Mouse (Mus musculus) CH12.LX (cell line): Measurements from ENCODE around the gene Oit3. TPM values are rescaled to one million over a fixed set of nuclear protein-coding genes. Genes with fewer than 3 reads are reported as not detected.

Experiments
- DNase-seq: peaks from one replicate; pipeline ENCODE4 v3.0.0-alpha.2; 2013; ENCODE audit errors: extremely low read depth
- H3K27ac ChIP-seq: 2 replicates; pipeline ENCODE4 v1.5.1; 2012; ENCODE audit warnings: low read depth, mild to moderate bottlenecking, control low read depth, moderate library complexity; ENCODE audit not compliant: insufficient read depth
- H3K27me3 ChIP-seq: replicated peaks from 2 replicates; pipeline ENCODE3; 2012; ENCODE audit warnings: inconsistent platforms
- H3K36me3 ChIP-seq, 2 experiments: replicated peaks in 1 of 2; 2 replicates each; pipeline versions ENCODE3 to v1.6.1; 2012; ENCODE audit warnings: inconsistent platforms in 1 of 2, low read length in 1 of 2, mild to moderate bottlenecking in 1 of 2, mixed read lengths in 1 of 2, moderate library complexity in 1 of 2; ENCODE audit not compliant: control insufficient read depth in 1 of 2, insufficient read depth in 1 of 2
- H3K4me1 ChIP-seq, 2 experiments: 2 replicates each; pipeline ENCODE4 v1.6.1; 2012; ENCODE audit warnings: inconsistent platforms in 1 of 2, moderate library complexity in 1 of 2; ENCODE audit not compliant: insufficient read depth in 2 of 2, control insufficient read depth in 1 of 2
- H3K4me2 ChIP-seq: 2 replicates; pipeline ENCODE4 v1.6.1; 2012; ENCODE audit warnings: low read depth, mild to moderate bottlenecking, control low read depth; ENCODE audit not compliant: poor library complexity, insufficient read depth, severe bottlenecking
- H3K4me3 ChIP-seq, 3 experiments: fragments of 150-350 bp in 1 of 3; sonication (generic) in 1 of 3; replicated peaks in 1 of 3; 2 replicates each; pipeline versions ENCODE3 to v1.5.1; 2011 to 2012; ENCODE audit warnings: low read depth in 2 of 3, low read length in 2 of 3, mild to moderate bottlenecking in 2 of 3, moderate library complexity in 2 of 3, control low read depth in 1 of 3, improper control_type of control experiment in 1 of 3, inconsistent platforms in 1 of 3, mixed read lengths in 1 of 3; ENCODE audit not compliant: poor library complexity in 1 of 3
- H3K79me2 ChIP-seq: replicated peaks from 2 replicates; pipeline ENCODE4 v1.6.1; 2012; ENCODE audit warnings: mild to moderate bottlenecking, moderate library complexity; ENCODE audit not compliant: control insufficient read depth, poor library complexity, insufficient read depth, severe bottlenecking; ENCODE audit errors: extremely low read depth
- H3K9ac ChIP-seq: 2 replicates; pipeline ENCODE4 v1.6.1; 2012; ENCODE audit warnings: low read depth, mild to moderate bottlenecking, control low read depth, moderate library complexity; ENCODE audit not compliant: insufficient read depth
- H3K9me3 ChIP-seq: replicated peaks from 2 replicates; pipeline ENCODE3; 2012; ENCODE audit warnings: low read length, inconsistent platforms, mixed read lengths
- CTCF ChIP-seq, 2 experiments: IDR thresholded peaks in 1 of 2; conservative IDR thresholded peaks in 1 of 2; 2 replicates each; pipeline ENCODE4 v1.5.1; 2011 to 2012; ENCODE audit warnings: low read depth in 2 of 2, low read length in 2 of 2, improper control_type of control experiment in 1 of 2, inconsistent platforms in 1 of 2, mild to moderate bottlenecking in 1 of 2, moderate library complexity in 1 of 2
- E2F4 ChIP-seq: IDR thresholded peaks from 2 replicates; pipeline ENCODE4 v1.6.1; 2011; ENCODE audit warnings: low read depth, low read length, improper control_type of control experiment; ENCODE audit not compliant: insufficient replicate concordance
- GABPA ChIP-seq: IDR thresholded peaks from 2 replicates; pipeline ENCODE4 v1.6.1; 2012; ENCODE audit warnings: low read depth, low read length, improper control_type of control experiment, inconsistent platforms; ENCODE audit not compliant: insufficient replicate concordance
- JUN ChIP-seq: IDR thresholded peaks from 2 replicates; pipeline ENCODE4 v1.6.1; 2011; ENCODE audit warnings: low read depth, mild to moderate bottlenecking, low read length, improper control_type of control experiment, moderate library complexity; ENCODE audit not compliant: insufficient read depth
- JUND ChIP-seq: conservative IDR thresholded peaks from 2 replicates; pipeline ENCODE4 v1.6.1; 2011; ENCODE audit warnings: low read depth, low read length, improper control_type of control experiment
- MAZ ChIP-seq: IDR thresholded peaks from 2 replicates; pipeline ENCODE4 v1.6.1; 2012; ENCODE audit warnings: low read depth, mild to moderate bottlenecking, inconsistent platforms, low read length, improper control_type of control experiment, moderate library complexity
- MEF2A ChIP-seq: IDR thresholded peaks from 2 replicates; pipeline ENCODE4 v1.6.1; 2014; ENCODE audit warnings: low read depth, mild to moderate bottlenecking, inconsistent platforms, low read length, improper control_type of control experiment, borderline replicate concordance
- NRF1 ChIP-seq: IDR thresholded peaks from 2 replicates; pipeline ENCODE4 v1.6.1; 2014; ENCODE audit warnings: low read depth, mild to moderate bottlenecking, inconsistent platforms, low read length, improper control_type of control experiment, moderate library complexity
- PAX5 ChIP-seq: IDR thresholded peaks from 2 replicates; pipeline ENCODE4 v1.6.1; 2012; ENCODE audit warnings: low read length, inconsistent platforms, mixed read lengths
- POLR2AphosphoS2 ChIP-seq: IDR thresholded peaks from 2 replicates; pipeline ENCODE4 v1.6.1; 2011; ENCODE audit warnings: low read depth, low read length, improper control_type of control experiment
- RAD21 ChIP-seq: IDR thresholded peaks from 2 replicates; pipeline ENCODE4 v1.6.1; 2011; ENCODE audit warnings: low read depth, mild to moderate bottlenecking, low read length, improper control_type of control experiment, moderate library complexity
- SIN3A ChIP-seq: IDR thresholded peaks from 2 replicates; pipeline ENCODE4 v1.6.1; 2012; ENCODE audit warnings: low read length, improper control_type of control experiment, inconsistent platforms
- TCF12 ChIP-seq: IDR thresholded peaks from 2 replicates; pipeline ENCODE4 v1.6.1; 2014; ENCODE audit warnings: low read depth, mild to moderate bottlenecking, inconsistent platforms, low read length, improper control_type of control experiment
- ZKSCAN1 ChIP-seq: IDR thresholded peaks from 2 replicates; pipeline ENCODE4 v1.6.1; 2012; ENCODE audit warnings: low read depth, inconsistent platforms, low read length, improper control_type of control experiment, borderline replicate concordance
- ZMIZ1 ChIP-seq: IDR thresholded peaks from 2 replicates; pipeline ENCODE4 v1.6.1; 2012; ENCODE audit warnings: low read depth, mild to moderate bottlenecking, inconsistent platforms, low read length, improper control_type of control experiment
- dilution Hi-C: fragments of 300-500 bp; cut with MboI; formaldehyde crosslinking; loops from 2 replicates; pipeline ENCODE4 v1.14.3; 2020; ENCODE audit warnings: low sequenced_read_pairs; ENCODE audit not compliant: extremely low pct_unique_long_range_greater_than_20kb, extremely low pct_ligation_motif_present
- in situ Hi-C: fragments of 300-500 bp; cut with MboI; formaldehyde crosslinking; loops from 3 replicates; pipeline ENCODE4 v1.14.3; 2019; ENCODE audit warnings: low sequenced_read_pairs, low pct_ligation_motif_present, low pct_unique_long_range_greater_than_20kb, mixed read lengths
- polyA plus RNA-seq: library from polyadenylated mRNA; unstranded; fragments of >175 nt; gene quantifications from 2 replicates; pipeline ENCODE4 v1.2.1, GENCODE M21; 2012; ENCODE audit warnings: low read depth; ENCODE audit not compliant: insufficient read length
- total RNA-seq, 2 experiments: library from RNA; depleted of rRNA; stranded (reverse); fragments of 300-350 nt in 1 of 2; fragments of >200 nt in 1 of 2; gene quantifications; 2 replicates each; pipeline ENCODE4 v1.2.3; 2012 to 2014

The Oit3 gene
- total and polyA plus RNA-seq, 3 experiments: 4.5 to 7.5 (median 7.1) TPM

- peaks cover 0 to 3% of the 10 kb centered on the region in 2 experiments; a peak in 1 of 4 replicates for H3K4me1 ChIP-seq
- in situ Hi-C loops: no loop called here
- TF ChIP-seq CTCF (conservative IDR thresholded peaks at IDR 0.05 in 1 of 2, IDR thresholded peaks at IDR 0.05 in 1 of 2; ENCODE audit: low read depth in 2 of 2, low read length in 2 of 2): no peak
- TF ChIP-seq JUND: no peak
- TF ChIP-seq MAZ: no peak
- no peak for TF ChIP-seq TCF12
- no peak for TF ChIP-seq MEF2A
- no peak for TF ChIP-seq GABPA
- no peak for TF ChIP-seq SIN3A
- H3K27me3 ChIP-seq: no peaks in the 10 kb centered on the region
- H3K9ac ChIP-seq: no peak overlapping the region
- no peak overlapping the region for H3K4me3 ChIP-seq
- no peaks in the 10 kb centered on the region for H3K36me3 ChIP-seq
- H3K27ac ChIP-seq: no peak overlapping the region
- H3K79me2 ChIP-seq: no peaks in the 10 kb centered on the region
- no peak for DNase-seq
- dilution Hi-C loops: no loop called here
- H3K4me2 ChIP-seq: no peak overlapping the region
- no peaks in the 10 kb centered on the region for H3K9me3 ChIP-seq
Observed at GRCm38 (mm10) chr10:59440177-59440576, 1.4 kb downstream of the Oit3 start.

GRCm38 (mm10) chr10:59439508-59439931, 2.1 kb downstream of the Oit3 start:
- TF ChIP-seq NRF1: no peak
- no peak for TF ChIP-seq PAX5
- no peak for TF ChIP-seq ZKSCAN1
- TF ChIP-seq JUN: no peak
- no peak for TF ChIP-seq RAD21
- no peak for TF ChIP-seq E2F4
- TF ChIP-seq MEF2A: no peak
- no peak for TF ChIP-seq POLR2AphosphoS2
- no peak for TF ChIP-seq CTCF (conservative IDR thresholded peaks at IDR 0.05 in 1 of 2, IDR thresholded peaks at IDR 0.05 in 1 of 2; ENCODE audit: low read depth in 2 of 2, low read length in 2 of 2)
- TF ChIP-seq GABPA: no peak
- no peak for TF ChIP-seq ZMIZ1
- Histone ChIP-seq H3K36me3 (no peaks in the 10 kb centered on the region), H3K27me3 (no peaks in the 10 kb centered on the region), H3K79me2 (no peaks in the 10 kb centered on the region), H3K4me2 (no peak overlapping the region), H3K9me3 (no peaks in the 10 kb centered on the region), H3K4me3 (no peak overlapping the region), H3K9ac (no peak overlapping the region), H3K4me1 (peaks cover 0 to 3% of the 10 kb centered on the region in 2 experiments; a peak in 1 of 4 replicates), H3K27ac (no peak overlapping the region)
- in situ Hi-C loops (no loop called here), dilution Hi-C loops (no loop called here)
- no peak for DNase-seq
